Mouse (Mus musculus) spleen, adult 2 months (tissue): ENCODE data around the gene Glyctk.

Experiments used
- CTCF ChIP-seq: fragments of 200-500 bp; IDR thresholded peaks from 2 replicates; pipeline ENCODE4 v1.5.1; 2011; ENCODE audit warnings: mild to moderate bottlenecking, inconsistent platforms; ENCODE audit not compliant: insufficient read depth, insufficient read length, insufficient replicate concordance; ENCODE audit errors: extremely low read depth
- POLR2A ChIP-seq: fragments of 200-500 bp; IDR thresholded peaks from 2 replicates; pipeline ENCODE4 v1.6.1; 2011; ENCODE audit warnings: low read depth, low read length, inconsistent platforms

DNA sequence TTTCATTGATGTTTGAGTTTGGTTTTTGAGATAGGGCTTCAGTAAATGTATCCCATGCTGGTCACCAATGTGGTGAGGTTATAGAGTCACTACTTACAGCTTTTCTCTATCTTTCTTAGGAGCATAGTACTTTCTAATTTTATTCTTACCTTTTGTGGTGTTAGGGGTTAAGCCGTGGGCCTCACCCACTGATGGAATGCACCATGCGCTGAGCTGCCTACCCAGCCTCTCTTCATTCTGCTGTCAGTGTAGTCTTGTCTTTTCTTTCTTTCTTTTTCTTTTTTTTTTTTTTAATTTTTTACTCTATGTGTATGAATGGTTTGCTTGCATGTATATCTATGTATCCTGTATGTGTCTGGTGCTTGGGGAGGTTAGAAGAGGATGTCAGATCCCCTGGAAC is 21.5 kb upstream of the Glyctk start:
- TF ChIP-seq CTCF (no peak), POLR2A (no peak)
